ENCODE assay signal across 10 mouse cellular contexts in genomic region chr17:27946371-27946770, GRCm38 (mm10). TPM values are rescaled to one million over a fixed set of nuclear protein-coding genes. Genes with fewer than 3 reads are reported as not detected.
DNase-seq lines count a peak whose midpoint lies in the region; ATAC-seq and TF ChIP-seq lines count a peak whose summit lies in the region.
"Had no signal": no experiment of that assay in that cellular context is flagged by ENCODE, and none has a peak within 500 bp of the region (broad histone marks: within the 10 kb centered on the region; RNA-seq: fewer than 3 reads in every experiment).

No protein-coding gene starts in this region.

- H3K4me2 ChIP-seq in kidney, postnatal 0 days (ENCODE audit: low read length), result no peak overlapping the region
- no peak overlapping the region for H3K4me2 ChIP-seq in hindbrain, embryonic 16.5 days (ENCODE audit: low read length)
- H3K4me2 ChIP-seq in midbrain, postnatal 0 days (ENCODE audit: low read depth, low read length, poor library complexity, severe bottlenecking), result no peak overlapping the region

- H3K4me3 ChIP-seq in kidney, postnatal 0 days (replicated peaks; ENCODE audit: low read depth, low read length), result no peak overlapping the region
- no peak overlapping the region for H3K4me3 ChIP-seq in hindbrain, embryonic 16.5 days (ENCODE audit: low read length)
- H3K4me3 ChIP-seq in midbrain, postnatal 0 days (ENCODE audit: low read depth, low read length), result no peak overlapping the region
- H3K4me3 ChIP-seq: myocyte had no signal

- ATAC-seq in kidney, postnatal 0 days (replicated peaks; ENCODE audit: low FRiP score, low read depth), result no peak
- ATAC-seq in hindbrain, embryonic 16.5 days, result no peak
- ATAC-seq in midbrain, postnatal 0 days (ENCODE audit: low FRiP score), result no peak

- H3K36me3 ChIP-seq in kidney, postnatal 0 days (ENCODE audit: insufficient read depth, low read length), result no peaks in the 10 kb centered on the region
- no peaks in the 10 kb centered on the region for H3K36me3 ChIP-seq in hindbrain, embryonic 16.5 days (ENCODE audit: control insufficient read depth, insufficient read depth, low read length)
- H3K36me3 ChIP-seq in midbrain, postnatal 0 days (ENCODE audit: insufficient read depth, low read length), result no peaks in the 10 kb centered on the region

- no peaks in the 10 kb centered on the region for H3K27me3 ChIP-seq in kidney, postnatal 0 days (ENCODE audit: insufficient read depth, low read length)
- no peaks in the 10 kb centered on the region for H3K27me3 ChIP-seq in hindbrain, embryonic 16.5 days (replicated peaks; ENCODE audit: control insufficient read depth, insufficient read depth, low read length)
- H3K27me3 ChIP-seq in midbrain, postnatal 0 days (ENCODE audit: insufficient read depth, low read length), result no peaks in the 10 kb centered on the region

- no peak for TF ChIP-seq CTCF in kidney, postnatal 0 days (IDR thresholded peaks at IDR 0.05; ENCODE audit: low read depth)
- no peak for TF ChIP-seq CTCF in midbrain, postnatal 0 days (IDR thresholded peaks at IDR 0.05)

- peak; percentile 34 for DNase-seq in gastrocnemius, postnatal 25 days
- no peak for DNase-seq in gastrocnemius, adult 8-10 months (ENCODE audit: low spot score in 2 of 2)
- DNase-seq in kidney, postnatal 0 days (ENCODE audit: low spot score), result no peak
- no peak for DNase-seq in kidney, adult 9 months
- no peak for DNase-seq in midbrain, postnatal 0 days (ENCODE audit: low spot score)
- no peak for DNase-seq in adrenal gland, postnatal 25 days
- DNase-seq in urinary bladder, postnatal 4 days (ENCODE audit: low spot score in 2 of 2), result no peak
- DNase-seq: right cerebral cortex, adult 18-20 months had no signal

- H3K9me3 ChIP-seq in kidney, postnatal 0 days (replicated peaks; ENCODE audit: low read length), result no peaks in the 10 kb centered on the region
- H3K9me3 ChIP-seq in hindbrain, embryonic 16.5 days (ENCODE audit: control insufficient read depth, low read length), result no peaks in the 10 kb centered on the region
- no peaks in the 10 kb centered on the region for H3K9me3 ChIP-seq in midbrain, postnatal 0 days (ENCODE audit: low read length)

- H3K9ac ChIP-seq in kidney, postnatal 0 days (ENCODE audit: low read depth, low read length), result no peak overlapping the region
- no peak overlapping the region for H3K9ac ChIP-seq in hindbrain, embryonic 16.5 days (ENCODE audit: low read depth, low read length)
- H3K9ac ChIP-seq in midbrain, postnatal 0 days (replicated peaks; ENCODE audit: low read length, poor library complexity, severe bottlenecking), result no peak overlapping the region

- peak overlapping the region; percentile 88 for H3K27ac ChIP-seq in kidney, postnatal 0 days
- H3K27ac ChIP-seq in hindbrain, embryonic 16.5 days (ENCODE audit: low read depth, low read length), result peak overlapping the region; percentile 49
- H3K27ac ChIP-seq in midbrain, postnatal 0 days (ENCODE audit: low read depth, low read length), result peak overlapping the region; percentile 49; the same call in 1 of the 2 replicates

- H3K4me1 ChIP-seq in kidney, postnatal 0 days (replicated peaks; ENCODE audit: insufficient read depth, low read length), result peaks cover 11% of the 10 kb centered on the region; the same call in 1 of the 2 replicates
- peaks cover 12% of the 10 kb centered on the region for H3K4me1 ChIP-seq in hindbrain, embryonic 16.5 days (ENCODE audit: control insufficient read depth, insufficient read depth, low read depth, low read length)
- H3K4me1 ChIP-seq in midbrain, postnatal 0 days (ENCODE audit: insufficient read depth, low read length), result peaks cover 3% of the 10 kb centered on the region; the same call in 1 of the 2 replicates

- WGBS in kidney, postnatal 0 days, result 66% methylated on average over 8 of the region's 8 CpGs
- WGBS in hindbrain, embryonic 16.5 days, result 73% methylated on average over 8 of the region's 8 CpGs
- 79% methylated on average over 8 of the region's 8 CpGs for WGBS in midbrain, postnatal 0 days

RNA-seq across cellular contexts. Expression of gene Taf11, which starts 36.7 kb away (rescaled TPM):
- total RNA-seq in gastrocnemius, postnatal 25 days (2021), result 10 to 100 TPM; 13.5 to 18.2 TPM
- 10 to 100 TPM; 15.9 to 18.8 (median 17.0) TPM for total RNA-seq in gastrocnemius, adult 8-10 months (2022)
- polyA plus RNA-seq in kidney, postnatal 0 days (2015; fragmentation: Nextera tagmentation; extraction: Ambion mirVana), result 55.5 and 58.1 TPM in 2 replicates
- polyA plus RNA-seq in hindbrain, embryonic 16.5 days (2015; fragmentation: Nextera tagmentation; extraction: Ambion mirVana), result 51.6 and 58.2 TPM in 2 replicates
- total RNA-seq in midbrain, postnatal 0 days (2014; rRNA removed), result 18.1 and 21.0 TPM in 2 replicates
- polyA plus RNA-seq in midbrain, postnatal 0 days (2015; fragmentation: Nextera tagmentation; extraction: Ambion mirVana), result 49.7 and 59.9 TPM in 2 replicates
- total RNA-seq in adrenal gland, postnatal 25 days (2021), result 24.4 and 34.9 TPM in 2 replicates

RNA-seq across cellular contexts. Expression of gene Anks1, which starts 37.3 kb away (rescaled TPM):
- total RNA-seq in gastrocnemius, postnatal 25 days (2021), result 10 to 100 TPM; 11.2 to 15.3 TPM
- total RNA-seq in gastrocnemius, adult 8-10 months (2022), result 1 to 10 TPM; 6.3 to 9.2 (median 7.9) TPM
- polyA plus RNA-seq in kidney, postnatal 0 days (2015; fragmentation: Nextera tagmentation; extraction: Ambion mirVana), result 10.5 and 11.3 TPM in 2 replicates
- 44.0 and 54.2 TPM in 2 replicates for polyA plus RNA-seq in hindbrain, embryonic 16.5 days (2015; fragmentation: Nextera tagmentation; extraction: Ambion mirVana)
- total RNA-seq in midbrain, postnatal 0 days (2014; rRNA removed), result 109 and 112 TPM in 2 replicates
- 44.1 and 45.9 TPM in 2 replicates for polyA plus RNA-seq in midbrain, postnatal 0 days (2015; fragmentation: Nextera tagmentation; extraction: Ambion mirVana)
- 34.0 and 35.0 TPM in 2 replicates for total RNA-seq in adrenal gland, postnatal 25 days (2021)
